Mouse (Mus musculus): ENCODE measurements at regions not wholly inside any gene's neighbourhood (a gene's known extent, or its start where the extent isn't known, plus 50 kb on each side); places are given as distances from the start of the nearest gene placed in this dataset.
A peak's percentile ranks its signal among the peaks of the same experiment; 100 is the strongest.

GRCm38 (mm10) chr8:88449001-88449400, 72.2 kb upstream of the Nkd1 start:
- no peaks in the 10 kb centered on the region for H3K36me3 ChIP-seq (ENCODE audit: control insufficient read depth, insufficient read depth, low read length)
- 83% methylated on average over 9 of the region's 9 CpGs for WGBS
- no peak overlapping the region for H3K27ac ChIP-seq (ENCODE audit: low read depth, low read length)
- no peak for ATAC-seq (ENCODE audit: low FRiP score, low TSS enrichment)
- H3K4me3 ChIP-seq (ENCODE audit: low read length): no peak overlapping the region
- H3K4me2 ChIP-seq (replicated peaks; ENCODE audit: low read depth, low read length): no peak overlapping the region
- no peaks in the 10 kb centered on the region for H3K9me3 ChIP-seq (ENCODE audit: control insufficient read depth, low read length)
- peaks cover 28% of the 10 kb centered on the region for H3K27me3 ChIP-seq (ENCODE audit: control insufficient read depth, insufficient read depth, low read length)
- H3K4me1 ChIP-seq (ENCODE audit: control insufficient read depth, insufficient read depth, low read length): peaks cover 9% of the 10 kb centered on the region
- no peak overlapping the region for H3K9ac ChIP-seq (ENCODE audit: low read depth, low read length)

GRCm38 (mm10) chr8:88449534-88449933, 71.6 kb upstream of the Nkd1 start:
- H3K27ac ChIP-seq (ENCODE audit: low read depth, low read length): no peak overlapping the region

DNA sequence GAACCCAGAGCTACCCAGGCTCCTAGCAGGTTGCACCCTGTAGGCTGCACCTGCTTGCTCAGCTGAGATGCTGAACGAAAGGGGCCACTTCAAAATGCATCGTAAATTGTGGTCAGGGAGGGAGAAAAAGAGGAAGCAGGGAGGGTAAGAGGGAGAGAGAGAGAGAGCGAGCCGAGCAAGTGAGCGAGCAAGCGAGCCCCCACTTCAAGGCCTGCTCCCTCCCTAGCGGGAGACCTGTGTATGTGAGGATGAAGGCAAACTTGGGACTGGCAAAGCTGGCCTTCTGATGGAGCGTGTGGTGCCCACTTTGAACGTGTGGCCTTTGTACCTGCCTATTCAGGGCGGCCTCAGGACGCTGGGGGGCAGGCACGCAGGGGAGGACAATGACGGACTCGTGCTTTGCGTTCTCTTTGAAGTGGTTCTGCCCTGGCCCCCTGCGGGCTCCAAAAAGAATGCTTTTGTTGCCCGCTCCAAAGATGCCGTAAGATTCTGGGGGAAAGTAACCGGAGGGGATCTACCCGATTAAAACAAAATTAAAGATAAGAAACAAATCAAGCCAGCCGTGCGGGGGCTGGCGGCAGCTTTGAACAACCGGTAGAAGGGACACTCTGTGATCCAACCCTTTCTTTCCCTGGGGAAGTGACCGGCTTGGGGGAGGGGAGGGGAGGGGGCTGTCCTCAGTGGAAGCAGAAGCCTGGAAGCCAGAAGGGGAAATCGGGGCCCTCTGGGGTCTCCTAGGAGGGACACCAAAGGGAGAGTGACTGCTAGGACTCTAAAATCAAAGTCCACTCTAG, 70.1 kb upstream of the Nkd1 start:
- H3K36me3 ChIP-seq (ENCODE audit: control insufficient read depth, insufficient read depth, low read length): no peaks in the 10 kb centered on the region
- peaks cover 18% of the 10 kb centered on the region for H3K4me1 ChIP-seq (ENCODE audit: control insufficient read depth, insufficient read depth, low read length)
- H3K27ac ChIP-seq (ENCODE audit: low read depth, low read length): no peak overlapping the region
- H3K27me3 ChIP-seq (ENCODE audit: control insufficient read depth, insufficient read depth, low read length): peaks cover 39% of the 10 kb centered on the region
- 3% methylated on average over 26 of the region's 26 CpGs for WGBS
- H3K4me2 ChIP-seq (replicated peaks; ENCODE audit: low read depth, low read length): peak overlapping the region; percentile 27
- peak overlapping the region; percentile 14; the same call in 1 of the 2 replicates for H3K4me3 ChIP-seq (ENCODE audit: low read length)
- no peaks in the 10 kb centered on the region for H3K9me3 ChIP-seq (ENCODE audit: control insufficient read depth, low read length)
- no peak overlapping the region for H3K9ac ChIP-seq (ENCODE audit: low read depth, low read length)
- no peak for ATAC-seq (ENCODE audit: low FRiP score, low TSS enrichment)

More at GRCm38 (mm10) chr8:88449534-88449933, 71.6 kb upstream of the Nkd1 start:
- peaks cover 32% of the 10 kb centered on the region for H3K27me3 ChIP-seq (ENCODE audit: control insufficient read depth, insufficient read depth, low read length)
- no peaks in the 10 kb centered on the region for H3K36me3 ChIP-seq (ENCODE audit: control insufficient read depth, insufficient read depth, low read length)
- no peak for ATAC-seq (ENCODE audit: low FRiP score, low TSS enrichment)
- no peak overlapping the region for H3K4me2 ChIP-seq (replicated peaks; ENCODE audit: low read depth, low read length)
- H3K9ac ChIP-seq (ENCODE audit: low read depth, low read length): no peak overlapping the region
- no peak overlapping the region for H3K4me3 ChIP-seq (ENCODE audit: low read length)
- H3K9me3 ChIP-seq (ENCODE audit: control insufficient read depth, low read length): no peaks in the 10 kb centered on the region
- 57% methylated on average over 5 of the region's 5 CpGs for WGBS
- H3K4me1 ChIP-seq (ENCODE audit: control insufficient read depth, insufficient read depth, low read length): peaks cover 10% of the 10 kb centered on the region

DNA sequence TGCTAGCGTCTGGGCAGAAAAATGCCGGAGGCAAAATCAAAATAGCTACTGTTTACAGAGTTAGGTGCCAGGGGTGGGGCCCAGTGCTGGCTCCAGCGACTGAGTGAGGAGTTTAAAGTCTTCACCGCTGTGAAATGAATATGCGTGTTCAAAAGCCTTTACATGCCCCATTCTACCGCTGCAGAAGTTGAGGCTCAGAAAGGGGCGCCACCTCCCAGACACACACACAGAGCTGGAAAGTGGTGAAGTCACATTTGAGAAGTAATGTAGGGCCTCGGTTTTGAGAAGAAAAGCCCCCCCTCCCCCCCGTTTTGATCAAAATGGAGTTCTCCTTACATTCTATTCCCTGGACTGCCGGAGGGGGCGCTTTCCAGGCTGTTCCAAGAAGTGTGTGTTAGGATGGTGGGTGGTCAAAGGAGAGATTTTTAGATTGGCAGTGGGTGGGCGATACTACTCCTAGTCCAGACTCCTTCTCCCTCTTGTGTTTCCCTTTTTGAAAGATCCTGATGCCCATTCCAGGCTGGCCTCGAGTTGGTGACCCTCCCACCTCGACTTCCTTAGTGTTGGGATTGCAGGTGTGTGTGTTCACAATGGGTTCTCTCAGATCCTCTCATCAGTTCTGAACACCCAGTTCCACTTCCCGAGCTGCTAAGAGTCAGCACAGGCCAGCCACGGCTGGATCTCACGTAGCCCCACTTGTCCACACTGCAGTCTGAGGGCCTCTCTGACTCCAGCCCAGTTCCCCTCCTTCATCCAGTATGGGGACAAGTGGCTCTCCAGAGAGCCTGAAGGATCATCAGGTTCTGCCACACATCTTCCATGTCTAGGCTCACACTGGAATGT, 69.3 kb upstream of the Nkd1 start:
- Histone ChIP-seq H3K4me3 (ENCODE audit: low read length) (no peak overlapping the region), H3K27ac (ENCODE audit: low read depth, low read length) (no peak overlapping the region), H3K36me3 (ENCODE audit: control insufficient read depth, insufficient read depth, low read length) (no peaks in the 10 kb centered on the region), H3K9ac (ENCODE audit: low read depth, low read length) (no peak overlapping the region), H3K9me3 (ENCODE audit: control insufficient read depth, low read length) (peaks cover 3% of the 10 kb centered on the region; the same call in 1 of the 2 replicates), H3K4me2 (replicated peaks; ENCODE audit: low read depth, low read length) (peak overlapping the region; percentile 27; the same call in 1 of the 2 replicates), H3K27me3 (ENCODE audit: control insufficient read depth, insufficient read depth, low read length) (peaks cover 39% of the 10 kb centered on the region), H3K4me1 (ENCODE audit: control insufficient read depth, insufficient read depth, low read length) (peaks cover 18% of the 10 kb centered on the region)
- 24% methylated on average over 17 of the region's 17 CpGs for WGBS
- no peak for ATAC-seq (ENCODE audit: low FRiP score, low TSS enrichment)

DNA sequence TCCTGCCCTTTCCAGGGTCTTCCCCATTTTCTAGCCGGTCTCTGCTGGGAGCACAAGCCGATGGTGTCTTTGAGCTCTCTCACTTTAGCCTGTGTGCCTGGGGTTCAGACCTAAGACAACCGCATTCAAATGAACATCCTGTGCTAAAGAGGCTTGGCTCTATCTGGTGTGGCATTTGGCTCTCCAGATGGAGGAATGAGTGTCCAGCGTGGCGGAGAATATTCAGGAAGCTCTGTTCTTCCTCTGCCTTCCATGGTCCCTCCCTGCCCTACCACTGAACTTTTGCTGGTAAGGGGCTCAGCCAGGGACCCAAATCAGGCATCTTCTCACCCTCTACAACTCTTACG, 68.7 kb upstream of the Nkd1 start:
- no peak for ATAC-seq (ENCODE audit: low FRiP score, low TSS enrichment)
- H3K9ac ChIP-seq (ENCODE audit: low read depth, low read length): no peak overlapping the region
- 67% methylated on average over 6 of the region's 6 CpGs for WGBS
- no peaks in the 10 kb centered on the region for H3K36me3 ChIP-seq (ENCODE audit: control insufficient read depth, insufficient read depth, low read length)
- H3K9me3 ChIP-seq (ENCODE audit: control insufficient read depth, low read length): peaks cover 5% of the 10 kb centered on the region; the same call in 1 of the 2 replicates
- H3K4me3 ChIP-seq (ENCODE audit: low read length): no peak overlapping the region
- H3K27me3 ChIP-seq (ENCODE audit: control insufficient read depth, insufficient read depth, low read length): peaks cover 39% of the 10 kb centered on the region
- H3K4me1 ChIP-seq (ENCODE audit: control insufficient read depth, insufficient read depth, low read length): peaks cover 18% of the 10 kb centered on the region
- H3K4me2 ChIP-seq (replicated peaks; ENCODE audit: low read depth, low read length): no peak overlapping the region
- H3K27ac ChIP-seq (ENCODE audit: low read depth, low read length): no peak overlapping the region

DNA sequence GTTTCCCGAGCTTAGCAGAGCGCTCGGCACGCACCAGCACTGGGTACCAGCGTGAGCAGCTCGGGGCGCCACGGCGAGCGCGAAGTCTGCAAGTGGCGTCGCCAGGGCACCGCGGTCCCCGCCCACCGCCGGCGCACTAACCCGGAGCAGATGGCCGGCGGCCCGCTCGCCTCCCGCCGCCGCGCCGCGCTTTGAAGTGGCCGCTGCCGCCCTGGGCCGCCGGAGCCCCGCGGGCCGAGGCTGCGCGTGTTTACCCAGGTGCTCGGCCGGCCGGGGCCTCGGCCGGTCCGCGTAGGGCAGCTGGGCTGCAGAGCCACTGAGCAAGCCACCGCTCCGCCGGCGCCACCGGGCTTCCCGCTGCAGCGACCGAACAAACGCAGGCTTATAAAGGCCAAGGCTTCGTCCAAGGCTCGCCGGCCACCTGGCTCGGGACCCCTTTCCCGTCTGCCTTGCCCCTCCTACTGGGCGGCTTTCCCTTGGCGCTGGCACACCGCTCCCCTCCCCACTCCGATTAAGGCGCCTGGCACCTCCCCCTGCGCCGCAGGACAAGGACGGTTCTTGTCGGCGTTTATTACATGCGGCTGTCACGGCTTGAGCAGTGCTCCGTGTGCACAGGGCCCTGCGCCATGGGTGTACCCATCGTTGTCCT, 67.0 kb upstream of the Nkd1 start:
- H3K27ac ChIP-seq (ENCODE audit: low read depth, low read length): 0 out of 2 replicates have a peak overlapping the region, but pooled peaks have one; percentile 4

GRCm38 (mm10) chr8:88454906-88455305, 66.2 kb upstream of the Nkd1 start:
- no peak overlapping the region for H3K27ac ChIP-seq (ENCODE audit: low read depth, low read length)
- H3K4me3 ChIP-seq (ENCODE audit: low read length): peak overlapping the region; percentile 55; the same call in 1 of the 2 replicates
- 2% methylated on average over 4 of the region's 4 CpGs for WGBS
- peaks cover 39% of the 10 kb centered on the region for H3K27me3 ChIP-seq (ENCODE audit: control insufficient read depth, insufficient read depth, low read length)
- peak overlapping the region; percentile 69; the same call in 1 of the 2 replicates for H3K9ac ChIP-seq (ENCODE audit: low read depth, low read length)
- H3K36me3 ChIP-seq (ENCODE audit: control insufficient read depth, insufficient read depth, low read length): no peaks in the 10 kb centered on the region
- H3K9me3 ChIP-seq (ENCODE audit: control insufficient read depth, low read length): peaks cover 5% of the 10 kb centered on the region; the same call in 1 of the 2 replicates
- no peak for ATAC-seq (ENCODE audit: low FRiP score, low TSS enrichment)
- H3K4me1 ChIP-seq (ENCODE audit: control insufficient read depth, insufficient read depth, low read length): peaks cover 18% of the 10 kb centered on the region
- peak overlapping the region; percentile 99 for H3K4me2 ChIP-seq (replicated peaks; ENCODE audit: low read depth, low read length)

More for the DNA sequence above, 67.0 kb upstream of the Nkd1 start:
- under 1% methylated on average over 37 of the region's 75 CpGs for WGBS
- peak; percentile 74 for ATAC-seq (ENCODE audit: low FRiP score, low TSS enrichment)
- Histone ChIP-seq H3K9ac (ENCODE audit: low read depth, low read length) (peak overlapping the region; percentile 69), H3K36me3 (ENCODE audit: control insufficient read depth, insufficient read depth, low read length) (no peaks in the 10 kb centered on the region), H3K27me3 (ENCODE audit: control insufficient read depth, insufficient read depth, low read length) (peaks cover 39% of the 10 kb centered on the region), H3K4me3 (ENCODE audit: low read length) (peak overlapping the region; percentile 55), H3K4me1 (ENCODE audit: control insufficient read depth, insufficient read depth, low read length) (peaks cover 18% of the 10 kb centered on the region), H3K4me2 (replicated peaks; ENCODE audit: low read depth, low read length) (peak overlapping the region; percentile 99), H3K9me3 (ENCODE audit: control insufficient read depth, low read length) (peaks cover 5% of the 10 kb centered on the region; the same call in 1 of the 2 replicates)

GRCm38 (mm10) chr8:88455434-88456020, 65.6 kb upstream of the Nkd1 start:
- 7% methylated on average over 27 of the region's 28 CpGs for WGBS
- H3K27me3 ChIP-seq (ENCODE audit: control insufficient read depth, insufficient read depth, low read length): peaks cover 34% of the 10 kb centered on the region

More at GRCm38 (mm10) chr8:88455434-88456020, 65.6 kb upstream of the Nkd1 start:
- H3K36me3 ChIP-seq (ENCODE audit: control insufficient read depth, insufficient read depth, low read length): no peaks in the 10 kb centered on the region
- peak overlapping the region; percentile 1; the same call in 1 of the 2 replicates for H3K4me3 ChIP-seq (ENCODE audit: low read length)
- no peak for ATAC-seq (ENCODE audit: low FRiP score, low TSS enrichment)
- H3K9me3 ChIP-seq (ENCODE audit: control insufficient read depth, low read length): peaks cover 8% of the 10 kb centered on the region; the same call in 1 of the 2 replicates
- H3K4me2 ChIP-seq (replicated peaks; ENCODE audit: low read depth, low read length): peak overlapping the region; percentile 30
- H3K27ac ChIP-seq (ENCODE audit: low read depth, low read length): no peak overlapping the region
- H3K9ac ChIP-seq (ENCODE audit: low read depth, low read length): no peak overlapping the region
- peaks cover 18% of the 10 kb centered on the region for H3K4me1 ChIP-seq (ENCODE audit: control insufficient read depth, insufficient read depth, low read length)
